Mouse (Mus musculus): ENCODE measurements around the gene Erp27.

GRCm38 (mm10) chr6:136938331-136939126 lies 16.5 kb upstream of the Erp27 start:
- no peak for TF ChIP-seq CTCF (IDR thresholded peaks at IDR 0.05)
- no peak for TF ChIP-seq EP300 (IDR thresholded peaks at IDR 0.05)
